Mouse (Mus musculus) adrenal gland, postnatal 25 days (tissue): ENCODE results near the gene Btn1a1. TPM values are rescaled to one million over a fixed set of nuclear protein-coding genes. Genes with fewer than 3 reads are reported as not detected.

ENCODE experiments used
- DNase-seq: peaks from one replicate; pipeline ENCODE4 v3.0.0; 2021; ENCODE audit warnings: mixed read lengths
- total RNA-seq: library from RNA; stranded (reverse); gene quantifications from 2 replicates; pipeline ENCODE4 v1.2.3, GENCODE M21; 2021

Btn1a1 gene
- total RNA-seq, 1 experiment from 2014 or later: not detected

GRCm38 (mm10) chr13:23422351-23422750 is 43.4 kb downstream of the Btn1a1 start:
- no peak for DNase-seq

- DNase-seq: no peak
Observed at GRCm38 (mm10) chr13:23412630-23413521, 52.8 kb downstream of the Btn1a1 start.

- DNase-seq: no peak
Observed at GRCm38 (mm10) chr13:23412211-23412629, 53.5 kb downstream of the Btn1a1 start.

- DNase-seq: no peak
Observed at GRCm38 (mm10) chr13:23411311-23412210, 54.1 kb downstream of the Btn1a1 start.

GRCm38 (mm10) chr13:23410632-23411031 is 55.1 kb downstream of the Btn1a1 start:
- no peak for DNase-seq

Other genes starting within 250 kb of the Btn1a1 start
- gene Vmn1r222, start 230.0 kb downstream of the Btn1a1 start, total RNA-seq: not detected in 2 replicates
- not detected in 2 replicates for gene Vmn1r223, start 218.8 kb downstream of the Btn1a1 start, total RNA-seq
- gene Zfp322a, start 96.7 kb downstream of the Btn1a1 start, total RNA-seq: 19.7 and 30.1 TPM in 2 replicates
- gene Abt1, start 42.0 kb downstream of the Btn1a1 start, total RNA-seq: 6.4 and 6.9 TPM in 2 replicates
- not detected in 2 replicates for gene Btn2a2, start 23.0 kb upstream of the Btn1a1 start, total RNA-seq
- 474 and 516 TPM in 2 replicates for gene Hist1h4h, start 65.1 kb upstream of the Btn1a1 start, total RNA-seq
- gene Hist1h2af, start 68.0 kb upstream of the Btn1a1 start, total RNA-seq: 63.3 and 106 TPM in 2 replicates
- gene Hist1h3g, start 69.5 kb upstream of the Btn1a1 start, total RNA-seq: 24.0 and 39.4 TPM in 2 replicates
- 6.6 and 6.8 TPM in 2 replicates for gene Hist1h2bh, start 77.5 kb upstream of the Btn1a1 start, total RNA-seq
- gene Hist1h3f, start 78.2 kb upstream of the Btn1a1 start, total RNA-seq: 33.9 and 36.7 TPM in 2 replicates
- 127 and 189 TPM in 2 replicates for gene Hist1h4f, start 85.7 kb upstream of the Btn1a1 start, total RNA-seq
- 9.5 TPM in 2 replicates for gene Hist1h1d, start 87.4 kb upstream of the Btn1a1 start, total RNA-seq
- gene Hist1h3e, start 96.5 kb upstream of the Btn1a1 start, total RNA-seq: 66.8 and 86.4 TPM in 2 replicates
- gene Hist1h2ae, start 105.3 kb upstream of the Btn1a1 start, total RNA-seq: 14.5 and 15.5 TPM in 2 replicates
- 106 and 130 TPM in 2 replicates for gene Hist1h2bg, start 105.5 kb upstream of the Btn1a1 start, total RNA-seq
- gene Hist1h2bf, start 108.3 kb upstream of the Btn1a1 start, total RNA-seq: 61.2 and 62.9 TPM in 2 replicates
- 2.3 and 9.6 TPM in 2 replicates for gene Hist1h2ad, start 108.5 kb upstream of the Btn1a1 start, total RNA-seq
- gene Hist1h3d, start 109.9 kb upstream of the Btn1a1 start, total RNA-seq: 12.9 and 16.6 TPM in 2 replicates
- 174 and 185 TPM in 2 replicates for gene Hist1h4d, start 115.7 kb upstream of the Btn1a1 start, total RNA-seq
- gene Hist1h2be, start 155.2 kb upstream of the Btn1a1 start, total RNA-seq: 18.6 and 18.8 TPM in 2 replicates
- gene Hist1h1e, start 156.7 kb upstream of the Btn1a1 start, total RNA-seq: 102 and 118 TPM in 2 replicates
- 3.5 and 4.3 TPM in 2 replicates for gene Hist1h2ac, start 218.0 kb upstream of the Btn1a1 start, total RNA-seq
- 193 and 227 TPM in 2 replicates for gene Hist1h2bc, start 218.3 kb upstream of the Btn1a1 start, total RNA-seq
- gene Hist1h1t, start 229.9 kb upstream of the Btn1a1 start, total RNA-seq: not detected in 2 replicates
- gene Hist1h4c, start 232.6 kb upstream of the Btn1a1 start, total RNA-seq: 97.6 and 116 TPM in 2 replicates
- gene Hfe, start 245.0 kb upstream of the Btn1a1 start, total RNA-seq: 37.3 and 49.1 TPM in 2 replicates